Mouse (Mus musculus) hindbrain, embryonic 11.5 days (tissue): Measurements from ENCODE around the gene Wnt5b. TPM values are rescaled to one million over a fixed set of nuclear protein-coding genes. Genes with fewer than 3 reads are reported as not detected.

ENCODE experiments used
- ATAC-seq: fragments of 200-750 bp; cut with Nextera tagmentation; 2 replicates; pipeline ENCODE4 v1.8.0; 2017; ENCODE audit warnings: mild to moderate bottlenecking, moderate TSS enrichment, moderate library complexity; ENCODE audit not compliant: low FRiP score
- DNase-seq: peaks from one replicate; pipeline ENCODE4 v3.0.0-alpha.2; 2015; ENCODE audit warnings: low spot score
- H3K27ac ChIP-seq: fragments of 300-500 bp; sonication (generic); 2 replicates; pipeline ENCODE4 v1.5.1; 2014; ENCODE audit warnings: mild to moderate bottlenecking, low read depth, low read length
- H3K27me3 ChIP-seq: fragments of 300-500 bp; sonication (generic); 2 replicates; pipeline ENCODE4 v1.6.1; 2014; ENCODE audit warnings: mild to moderate bottlenecking, low read length, moderate library complexity, mixed read lengths; ENCODE audit not compliant: control insufficient read depth, insufficient read depth
- H3K36me3 ChIP-seq: fragments of 300-500 bp; sonication (generic); 2 replicates; pipeline ENCODE4 v1.6.1; 2014; ENCODE audit warnings: mild to moderate bottlenecking, low read length, moderate library complexity, mixed read lengths; ENCODE audit not compliant: control insufficient read depth, insufficient read depth
- H3K4me1 ChIP-seq: fragments of 300-500 bp; sonication (generic); replicated peaks from 2 replicates; pipeline ENCODE4 v1.6.1; 2014; ENCODE audit warnings: low read length, mixed read lengths; ENCODE audit not compliant: control insufficient read depth, insufficient read depth
- H3K4me2 ChIP-seq: fragments of 300-500 bp; sonication (generic); replicated peaks from 2 replicates; pipeline ENCODE4 v1.6.1; 2014; ENCODE audit warnings: mild to moderate bottlenecking, low read depth, low read length
- H3K4me3 ChIP-seq: fragments of 300-500 bp; sonication (generic); 2 replicates; pipeline ENCODE4 v1.5.1; 2014; ENCODE audit warnings: low read depth, low read length
- H3K9ac ChIP-seq: fragments of 300-500 bp; sonication (generic); 2 replicates; pipeline ENCODE4 v1.6.1; 2014; ENCODE audit warnings: low read depth, low read length
- H3K9me3 ChIP-seq: fragments of 300-500 bp; sonication (generic); 2 replicates; pipeline ENCODE4 v1.6.1; 2016; ENCODE audit warnings: low read length; ENCODE audit not compliant: control insufficient read depth
- WGBS: fragments of 180-500 bp; shearing (Covaris S2); extraction: QIAGEN DNeasy Blood & Tissue Kit; methylation state at CpG from one replicate; pipeline ENCODE4 v1.1.7; 2014; 5-methylcytosine and 5-hydroxymethylcytosine counted together
- polyA plus RNA-seq: library from polyadenylated mRNA; unstranded; fragments of >200 nt; fragmentation: Nextera tagmentation; extraction: Ambion mirVana; gene quantifications from 2 replicates; pipeline ENCODE4 v1.2.1, GENCODE M21; 2014

The Wnt5b gene
- polyA plus RNA-seq, 1 experiment from 2014 or later = 5.8 TPM

GRCm38 (mm10) chr6:119477686-119478310 lies 66.3 kb downstream of the Wnt5b start:
- peaks cover 4% of the 10 kb centered on the region; the same call in 1 of the 2 replicates for H3K4me1 ChIP-seq
- H3K9me3 ChIP-seq = no peaks in the 10 kb centered on the region
- 64% methylated on average over 13 of the region's 13 CpGs for WGBS
- H3K27me3 ChIP-seq = no peaks in the 10 kb centered on the region
- no peaks in the 10 kb centered on the region for H3K36me3 ChIP-seq
- DNase-seq (no peak), ATAC-seq (no peak)
- no peak overlapping the region for H3K4me3 ChIP-seq
- no peak overlapping the region for H3K27ac ChIP-seq
- H3K9ac ChIP-seq = no peak overlapping the region; the same call in 1 of the 2 replicates
- peak overlapping the region; percentile 65; the same call in 1 of the 2 replicates for H3K4me2 ChIP-seq

GRCm38 (mm10) chr6:119475988-119476387 lies 68.2 kb downstream of the Wnt5b start:
- DNase-seq = no peak
- Histone ChIP-seq H3K4me2 (no peak overlapping the region), H3K9me3 (no peaks in the 10 kb centered on the region), H3K36me3 (no peaks in the 10 kb centered on the region), H3K27me3 (no peaks in the 10 kb centered on the region), H3K4me3 (no peak overlapping the region), H3K27ac (no peak overlapping the region), H3K4me1 (peaks cover 4% of the 10 kb centered on the region; the same call in 1 of the 2 replicates), H3K9ac (no peak overlapping the region)
- ATAC-seq = no peak
- WGBS = 91% methylated on average over 6 of the region's 6 CpGs

DNA sequence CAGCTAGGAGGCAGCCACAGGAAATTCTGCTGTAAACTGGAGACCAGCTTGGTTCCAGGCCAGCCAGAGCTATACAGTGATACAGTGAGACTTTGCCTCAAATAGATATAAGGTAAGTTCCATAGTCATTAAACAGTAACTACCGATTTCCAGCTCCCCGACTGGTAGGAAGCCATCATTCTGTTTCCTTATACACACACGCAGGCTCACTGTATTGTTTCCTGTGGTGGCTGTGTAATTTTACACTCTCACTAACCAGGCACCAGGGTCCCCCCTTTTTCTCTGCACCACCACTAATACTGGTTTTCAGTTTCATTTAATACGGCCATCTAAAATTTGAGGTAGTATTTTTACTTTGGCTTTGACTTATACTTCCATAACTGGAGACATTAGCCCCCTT lies 70.2 kb downstream of the Wnt5b start:
- Histone ChIP-seq H3K9me3 (no peaks in the 10 kb centered on the region), H3K4me2 (no peak overlapping the region), H3K4me1 (peaks cover 4% of the 10 kb centered on the region; the same call in 1 of the 2 replicates), H3K27me3 (no peaks in the 10 kb centered on the region), H3K9ac (no peak overlapping the region), H3K36me3 (no peaks in the 10 kb centered on the region), H3K4me3 (no peak overlapping the region), H3K27ac (no peak overlapping the region)
- no peak for ATAC-seq
- DNase-seq = no peak
- 85% methylated on average over 4 of the region's 4 CpGs for WGBS

- 85% methylated on average over 7 of the region's 7 CpGs for WGBS
- Histone ChIP-seq H3K9ac (no peak overlapping the region), H3K27me3 (no peaks in the 10 kb centered on the region), H3K4me1 (peaks cover under 1% of the 10 kb centered on the region; the same call in 1 of the 2 replicates), H3K4me3 (no peak overlapping the region), H3K36me3 (no peaks in the 10 kb centered on the region), H3K4me2 (no peak overlapping the region), H3K27ac (no peak overlapping the region), H3K9me3 (no peaks in the 10 kb centered on the region)
- ATAC-seq (no peak), DNase-seq (no peak)
These were observed 70.7 kb downstream of the Wnt5b start for GRCm38 (mm10) chr6:119473446-119473845.

DNA sequence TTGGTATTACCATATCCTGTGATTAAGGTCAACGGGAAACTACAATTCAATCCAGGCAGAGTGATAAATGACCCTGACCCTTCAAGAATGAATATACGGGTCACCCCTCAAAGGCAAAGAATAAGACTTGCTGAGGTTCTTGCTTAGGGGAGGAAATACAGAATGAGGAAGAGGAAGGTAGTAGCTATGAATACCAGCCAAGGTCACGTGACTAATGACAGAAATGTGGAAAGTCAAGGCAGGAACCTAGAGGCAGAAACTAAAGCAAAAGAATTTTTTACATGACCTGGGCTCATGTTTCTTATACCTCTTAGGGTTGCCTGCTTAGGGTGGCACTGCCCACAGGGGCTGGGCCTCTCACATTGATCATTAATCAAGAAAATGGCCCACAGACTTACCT lies 71.4 kb downstream of the Wnt5b start:
- Histone ChIP-seq H3K9ac (no peak overlapping the region), H3K27ac (no peak overlapping the region), H3K9me3 (no peaks in the 10 kb centered on the region), H3K4me2 (no peak overlapping the region), H3K27me3 (no peaks in the 10 kb centered on the region), H3K4me3 (no peak overlapping the region), H3K4me1 (no peaks in the 10 kb centered on the region; the same call in 1 of the 2 replicates), H3K36me3 (no peaks in the 10 kb centered on the region)
- no peak for ATAC-seq
- WGBS = 80% methylated on average over 3 of the region's 3 CpGs
- no peak for DNase-seq

DNA sequence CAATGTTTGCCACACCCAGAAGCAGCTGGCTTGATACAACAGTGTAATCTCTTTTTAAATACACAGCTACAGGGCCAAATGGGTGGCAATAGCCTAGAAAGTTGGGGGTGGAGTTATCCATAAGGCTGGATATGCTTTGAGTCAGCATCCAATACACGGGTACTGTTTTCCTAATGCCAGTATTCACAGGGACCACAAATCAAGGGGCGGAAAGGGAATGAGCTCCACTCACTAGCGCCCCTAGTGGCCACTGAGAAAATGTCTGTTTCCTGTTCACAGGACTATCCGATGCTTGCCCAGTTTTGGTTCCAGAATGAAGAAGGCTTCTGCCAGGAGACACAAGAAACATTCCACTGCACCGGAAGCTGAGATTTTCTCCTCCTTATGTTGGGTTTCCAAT lies 72.0 kb downstream of the Wnt5b start:
- DNase-seq (peak; percentile 76), ATAC-seq (no peak)
- Histone ChIP-seq H3K4me3 (no peak overlapping the region), H3K27ac (no peak overlapping the region), H3K4me1 (no peaks in the 10 kb centered on the region), H3K9ac (no peak overlapping the region), H3K4me2 (no peak overlapping the region), H3K9me3 (no peaks in the 10 kb centered on the region), H3K27me3 (no peaks in the 10 kb centered on the region), H3K36me3 (no peaks in the 10 kb centered on the region)
- WGBS = 32% methylated on average over 5 of the region's 5 CpGs

DNA sequence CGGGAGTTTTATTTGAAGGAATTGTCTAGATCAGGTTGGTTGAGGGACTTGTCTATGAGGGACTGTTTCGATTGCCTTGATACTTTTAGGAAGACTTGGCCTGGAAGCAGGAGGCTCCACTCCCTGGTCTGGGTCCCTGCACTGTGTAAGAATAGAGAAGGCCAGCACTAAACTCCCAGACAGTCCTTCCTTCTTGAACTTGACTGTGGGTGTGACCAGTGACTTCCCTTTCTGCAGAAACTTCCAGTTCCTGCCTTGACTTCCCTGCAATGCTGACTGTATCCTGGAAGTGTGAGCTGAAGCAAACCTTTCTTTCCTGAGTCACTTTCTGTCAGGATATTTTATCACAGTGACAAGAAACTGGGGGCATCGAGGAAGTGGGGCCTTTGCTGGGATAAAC lies 73.4 kb downstream of the Wnt5b start:
- no peak overlapping the region for H3K27ac ChIP-seq
- H3K9ac ChIP-seq = no peak overlapping the region
- H3K4me3 ChIP-seq = no peak overlapping the region
- H3K9me3 ChIP-seq = no peaks in the 10 kb centered on the region
- no peaks in the 10 kb centered on the region for H3K4me1 ChIP-seq
- no peaks in the 10 kb centered on the region for H3K27me3 ChIP-seq
- ATAC-seq (no peak), DNase-seq (no peak)
- H3K36me3 ChIP-seq = no peaks in the 10 kb centered on the region
- WGBS = 89% methylated on average over 3 of the region's 3 CpGs
- H3K4me2 ChIP-seq = no peak overlapping the region

DNA sequence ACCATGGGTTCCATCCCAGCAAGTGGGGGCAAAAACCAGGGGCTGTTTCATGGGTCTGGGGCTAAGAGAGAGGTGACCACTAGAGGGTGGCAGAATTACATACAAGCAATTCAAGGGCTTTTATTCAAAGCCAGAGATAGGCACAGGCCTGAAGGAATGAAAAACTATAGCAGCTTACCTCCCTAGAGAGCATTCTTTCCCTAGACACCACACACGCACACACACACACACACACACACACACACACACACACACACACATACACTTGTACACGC lies 76.4 kb downstream of the Wnt5b start:
- H3K27ac ChIP-seq = no peak overlapping the region
- 79% methylated on average over 2 of the region's 2 CpGs for WGBS
- H3K4me1 ChIP-seq = no peaks in the 10 kb centered on the region
- H3K4me2 ChIP-seq = no peak overlapping the region
- no peak overlapping the region for H3K9ac ChIP-seq
- H3K4me3 ChIP-seq = no peak overlapping the region
- ATAC-seq (no peak), DNase-seq (no peak)
- no peaks in the 10 kb centered on the region for H3K36me3 ChIP-seq
- no peaks in the 10 kb centered on the region for H3K27me3 ChIP-seq
- no peaks in the 10 kb centered on the region for H3K9me3 ChIP-seq

DNA sequence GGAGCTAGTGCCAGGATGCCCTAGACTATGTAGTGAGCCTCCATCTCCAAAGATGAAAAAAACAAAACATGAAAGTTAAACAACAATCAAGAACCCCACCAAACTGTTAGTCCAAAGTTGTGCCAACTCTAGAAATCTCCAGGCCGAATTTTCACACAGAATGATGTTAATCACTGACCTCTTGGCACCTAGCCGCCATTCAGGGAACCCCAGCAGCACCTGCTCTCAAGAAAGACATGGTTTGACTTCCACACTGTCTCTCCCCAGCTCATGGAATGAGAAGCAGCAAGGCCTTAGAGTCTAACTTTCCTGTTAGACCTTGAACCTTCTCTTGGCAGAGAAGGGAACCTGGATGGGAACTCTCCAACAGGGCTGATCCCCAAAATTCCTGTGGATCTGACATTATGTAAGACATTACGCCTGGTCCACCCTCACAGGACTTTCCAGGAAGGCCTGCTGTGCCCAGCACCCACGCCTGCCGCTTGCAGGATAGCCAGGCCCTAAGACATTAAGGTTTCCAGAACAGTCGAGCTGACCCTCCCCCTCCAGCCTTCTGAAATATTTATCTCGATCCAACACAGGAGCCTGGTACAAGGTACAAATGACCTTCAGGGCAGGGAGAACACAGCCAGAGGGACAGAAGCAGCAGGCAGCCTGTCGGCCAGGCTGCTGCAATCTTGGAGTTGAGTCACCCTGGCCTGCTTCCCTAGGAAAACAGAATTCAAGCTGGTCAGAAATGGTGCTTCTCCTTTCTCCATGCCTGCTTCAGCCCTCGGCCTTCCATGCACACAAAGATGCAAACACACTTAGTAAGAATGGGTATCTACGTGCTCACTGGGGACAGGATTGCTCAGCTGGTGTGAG lies 77.0 kb downstream of the Wnt5b start:
- WGBS = 72% methylated on average over 10 of the region's 10 CpGs
- no peaks in the 10 kb centered on the region for H3K4me1 ChIP-seq
- no peaks in the 10 kb centered on the region for H3K27me3 ChIP-seq
- no peak for DNase-seq
- no peak overlapping the region for H3K9ac ChIP-seq
- no peak overlapping the region for H3K4me3 ChIP-seq
- no peaks in the 10 kb centered on the region for H3K9me3 ChIP-seq
- no peak overlapping the region for H3K27ac ChIP-seq
- no peaks in the 10 kb centered on the region for H3K36me3 ChIP-seq
- H3K4me2 ChIP-seq = no peak overlapping the region
- no peak for ATAC-seq
